Mouse (Mus musculus): Measurements from ENCODE around the gene Olfr1200. TPM values are rescaled to one million over a fixed set of nuclear protein-coding genes. Genes with fewer than 3 reads are reported as not detected.

Olfr1200 gene
- total RNA-seq (2021) = not detected

DNA sequence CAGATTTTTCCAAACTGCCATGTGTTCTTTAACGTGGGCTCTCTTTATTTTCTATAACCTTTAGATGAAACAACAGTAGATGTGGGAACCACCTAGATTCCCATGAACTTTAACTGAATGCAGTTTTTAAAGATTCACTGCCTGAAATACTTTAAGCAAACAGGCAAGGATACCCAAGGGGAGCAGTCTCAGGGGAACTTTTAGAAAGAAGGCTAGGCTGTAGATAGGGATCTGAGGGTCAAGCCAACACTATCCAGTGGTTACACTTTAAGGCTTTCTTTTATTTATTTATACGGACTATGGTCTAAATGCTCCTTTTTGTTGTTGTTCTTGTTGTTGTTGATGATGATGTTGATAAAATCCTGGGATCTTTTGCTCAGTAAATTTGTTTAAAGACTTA lies at the start of gene Olfr1200:
Gene Olfr1200 (minus strand): TSS at position 101 of the 400 bp plus-strand sequence.
- no peak for DNase-seq (ENCODE audit: low spot score)
- intact Hi-C loops (cut with DNase I) = no loop called here

GRCm38 (mm10) chr2:88814196-88814595 lies 43.9 kb upstream of the Olfr1200 start, which contains the start of gene Olfr1202:
Gene Olfr1202, plus strand, starts transcription at chr2:88814496.
- no peak for DNase-seq (ENCODE audit: low spot score)
- intact Hi-C loops (cut with DNase I) = no loop called here

GRCm38 (mm10) chr2:88792736-88793135 lies 22.4 kb upstream of the Olfr1200 start, which contains the start of gene Olfr1201:
Gene Olfr1201, plus strand, starts transcription at chr2:88793036.
- intact Hi-C loops (cut with DNase I) = no loop called here
- DNase-seq (ENCODE audit: low spot score) = no peak

DNA sequence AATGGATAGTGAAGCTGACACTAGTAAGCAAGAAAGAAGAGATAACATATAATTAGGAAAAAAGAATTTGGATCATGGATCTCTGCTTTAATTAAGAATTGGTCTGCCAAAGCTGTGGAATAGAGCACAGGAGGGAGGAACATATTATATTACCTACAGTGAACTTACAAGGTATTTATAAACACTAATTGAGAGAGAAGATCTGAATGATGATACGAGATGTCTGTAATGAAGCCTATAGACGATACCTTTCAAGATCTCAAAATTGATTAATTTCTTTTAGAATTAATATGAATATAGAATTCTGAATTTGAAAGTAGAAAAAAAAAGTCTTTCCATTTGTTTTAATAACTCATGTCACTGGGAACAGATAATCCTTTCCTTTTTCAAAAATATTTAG lies 9.9 kb downstream of the Olfr1200 start, which contains the start of gene Olfr1199:
Gene Olfr1199 (minus strand): TSS at position 101 of the 400 bp plus-strand sequence.
- intact Hi-C loops (cut with DNase I) = no loop called here
- no peak for DNase-seq (ENCODE audit: low spot score)

- intact Hi-C loops (cut with DNase I) = no loop called here
- no peak for DNase-seq (ENCODE audit: low spot score)
Observed at GRCm38 (mm10) chr2:88751270-88751669, 19.0 kb downstream of the Olfr1200 start, which contains the start of gene Olfr1198. Gene Olfr1198, minus strand, starts transcription at chr2:88751370.

GRCm38 (mm10) chr2:88743379-88743778 lies 26.9 kb downstream of the Olfr1200 start:
- DNase-seq (ENCODE audit: low spot score) = no peak
- intact Hi-C loops (cut with DNase I) = no loop called here

- no peak for DNase-seq (ENCODE audit: low spot score)
Observed at GRCm38 (mm10) chr2:88732266-88732665, 38.0 kb downstream of the Olfr1200 start, which contains the start of gene Olfr1197. Gene Olfr1197, minus strand, starts transcription at chr2:88732366.

More at GRCm38 (mm10) chr2:88732266-88732665, 38.0 kb downstream of the Olfr1200 start, which contains the start of gene Olfr1197:
- intact Hi-C loops (cut with DNase I) = no loop called here

Other genes starting within 250 kb of the Olfr1200 start
- gene Olfr1188, start 213.6 kb downstream of the Olfr1200 start, total RNA-seq (2021) = not detected
- not detected for gene Olfr1189, start 184.0 kb downstream of the Olfr1200 start, total RNA-seq (2021)
- not detected for gene Olfr1191-ps1, start 129.9 kb downstream of the Olfr1200 start, total RNA-seq (2021)
- not detected for gene Olfr1192-ps1, start 122.0 kb downstream of the Olfr1200 start, total RNA-seq (2021)
- not detected for gene Olfr1193, start 94.9 kb downstream of the Olfr1200 start, total RNA-seq (2021)
- gene Olfr1195, start 81.3 kb downstream of the Olfr1200 start, total RNA-seq (2021) = not detected
- gene Olfr1196, start 65.9 kb downstream of the Olfr1200 start, total RNA-seq (2021) = not detected
- not detected for gene Olfr1197, start 38.1 kb downstream of the Olfr1200 start, total RNA-seq (2021)
- not detected for gene Olfr1198, start 19.1 kb downstream of the Olfr1200 start, total RNA-seq (2021)
- not detected for gene Olfr1199, start 10.0 kb downstream of the Olfr1200 start, total RNA-seq (2021)
- not detected for gene Olfr1201, start 22.5 kb upstream of the Olfr1200 start, total RNA-seq (2021)
- gene Olfr1202, start 44.0 kb upstream of the Olfr1200 start, total RNA-seq (2021) = not detected
- not detected for gene Olfr1205, start 59.2 kb upstream of the Olfr1200 start, total RNA-seq (2021)
- gene Olfr1204, start 78.8 kb upstream of the Olfr1200 start, total RNA-seq (2021) = not detected
- gene Olfr1206, start 92.7 kb upstream of the Olfr1200 start, total RNA-seq (2021) = not detected
- gene Olfr1208, start 131.8 kb upstream of the Olfr1200 start, total RNA-seq (2021) = not detected
- gene Olfr1209, start 144.7 kb upstream of the Olfr1200 start, total RNA-seq (2021) = not detected
- not detected for gene Olfr1211, start 167.6 kb upstream of the Olfr1200 start, total RNA-seq (2021)
- gene Olfr1212, start 183.5 kb upstream of the Olfr1200 start, total RNA-seq (2021) = not detected
- gene Gm13762, start 209.8 kb upstream of the Olfr1200 start, total RNA-seq (2021) = not detected
- gene Olfr1214, start 222.2 kb upstream of the Olfr1200 start, total RNA-seq (2021) = not detected
- gene Olfr1215, start 236.5 kb upstream of the Olfr1200 start, total RNA-seq (2021) = not detected
- gene Olfr1216, start 247.9 kb upstream of the Olfr1200 start, total RNA-seq (2021) = not detected

All from heart, postnatal 25 days (tissue).